Mouse (Mus musculus) embryonic facial prominence, embryonic 12.5 days (tissue): ENCODE data around the gene Galk1. TPM values are rescaled to one million over a fixed set of nuclear protein-coding genes. Genes with fewer than 3 reads are reported as not detected.
"Not testable (repeated sequence)": the region's sequence is repeated elsewhere in the genome, so short reads cannot be mapped to it uniquely, and the experiment has no call there.

Source experiments
- ATAC-seq: fragments of 200-750 bp; cut with Nextera tagmentation; 2 replicates; pipeline ENCODE4 v1.8.0; 2017; ENCODE audit not compliant: insufficient number of reproducible peaks, insufficient read depth, low FRiP score, low TSS enrichment
- H3K27ac ChIP-seq: fragments of 300-500 bp; sonication (generic); 2 replicates; pipeline ENCODE4 v1.5.1; 2016; ENCODE audit warnings: mild to moderate bottlenecking
- H3K27me3 ChIP-seq: fragments of 300-500 bp; sonication (generic); 2 replicates; pipeline ENCODE4 v1.6.1; 2016; ENCODE audit warnings: mild to moderate bottlenecking, moderate library complexity
- H3K36me3 ChIP-seq: fragments of 300-500 bp; sonication (generic); 2 replicates; pipeline ENCODE4 v1.6.1; 2016; ENCODE audit warnings: mild to moderate bottlenecking
- H3K4me1 ChIP-seq: fragments of 300-500 bp; sonication (generic); 2 replicates; pipeline ENCODE4 v1.6.1; 2016
- H3K4me2 ChIP-seq: fragments of 300-500 bp; sonication (generic); replicated peaks from 2 replicates; pipeline ENCODE4 v1.6.1; 2016; ENCODE audit warnings: mild to moderate bottlenecking, moderate library complexity
- H3K4me3 ChIP-seq: fragments of 300-500 bp; sonication (generic); 2 replicates; pipeline ENCODE4 v1.5.1; 2016; ENCODE audit warnings: mild to moderate bottlenecking
- H3K9ac ChIP-seq: fragments of 300-500 bp; sonication (generic); 2 replicates; pipeline ENCODE4 v1.6.1; 2016; ENCODE audit warnings: mild to moderate bottlenecking, moderate library complexity
- H3K9me3 ChIP-seq: fragments of 300-500 bp; sonication (generic); 2 replicates; pipeline ENCODE4 v1.6.1; 2016; ENCODE audit warnings: mild to moderate bottlenecking, moderate library complexity
- WGBS: fragments of 180-500 bp; shearing (Covaris S2); methylation state at CpG from one replicate; pipeline ENCODE4 v1.1.7; 2016; 5-methylcytosine and 5-hydroxymethylcytosine counted together
- polyA plus RNA-seq: library from polyadenylated mRNA; unstranded; fragments of >200 nt; fragmentation: Nextera tagmentation; extraction: Ambion mirVana; gene quantifications from 2 replicates; pipeline ENCODE4 v1.2.1, GENCODE M21; 2016

The Galk1 gene
- polyA plus RNA-seq, 1 experiment from 2014 or later: 165 TPM

GRCm38 (mm10) chr11:116019976-116020411, 7.5 kb upstream of the Galk1 start:
- 76% methylated on average over 2 of the region's 2 CpGs for WGBS
- ATAC-seq: no peak
- no peak overlapping the region for H3K27ac ChIP-seq
- no peak overlapping the region for H3K4me2 ChIP-seq
- H3K4me1 ChIP-seq: no peaks in the 10 kb centered on the region
- no peaks in the 10 kb centered on the region for H3K27me3 ChIP-seq
- peaks cover 17% of the 10 kb centered on the region for H3K36me3 ChIP-seq
- no peaks in the 10 kb centered on the region for H3K9me3 ChIP-seq
- H3K4me3 ChIP-seq: no peak overlapping the region
- H3K9ac ChIP-seq: no peak overlapping the region

- Histone ChIP-seq H3K4me3 (no peak overlapping the region), H3K4me2 (no peak overlapping the region), H3K36me3 (peaks cover 17% of the 10 kb centered on the region), H3K27ac (0 out of 2 replicates have a peak overlapping the region, but pooled peaks have one; percentile 1), H3K4me1 (no peaks in the 10 kb centered on the region), H3K27me3 (no peaks in the 10 kb centered on the region), H3K9me3 (no peaks in the 10 kb centered on the region), H3K9ac (no peak overlapping the region)
- WGBS: 53% methylated on average over 1 of the region's 1 CpGs
- no peak for ATAC-seq
These were observed 6.9 kb upstream of the Galk1 start for GRCm38 (mm10) chr11:116019360-116019791.

DNA sequence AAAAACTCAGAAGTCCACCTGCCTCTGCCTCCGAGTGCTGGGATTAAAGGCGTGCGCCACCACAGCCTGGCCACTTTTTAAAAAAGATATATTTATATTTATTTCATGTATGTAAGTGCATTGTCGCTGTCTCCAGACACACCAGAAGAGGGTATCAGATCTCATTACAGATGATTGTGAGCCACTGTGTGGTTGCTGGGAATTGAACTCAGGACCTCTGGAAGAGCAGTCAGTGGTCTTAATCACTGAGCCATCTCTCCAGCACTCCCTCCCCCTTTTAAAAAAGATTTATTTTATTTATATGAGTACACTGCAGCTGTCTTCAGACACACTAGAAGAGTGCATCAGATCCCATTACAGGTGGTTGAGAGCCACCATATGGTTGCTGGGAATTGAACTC, 6.3 kb upstream of the Galk1 start:
- not testable (repeated sequence) for H3K4me2 ChIP-seq, H3K4me3 ChIP-seq, H3K27ac ChIP-seq, ATAC-seq, H3K9me3 ChIP-seq, H3K27me3 ChIP-seq, H3K4me1 ChIP-seq, H3K9ac ChIP-seq
- WGBS: 89% methylated on average over 4 of the region's 4 CpGs
- H3K36me3 ChIP-seq: peaks cover 17% of the 10 kb centered on the region

DNA sequence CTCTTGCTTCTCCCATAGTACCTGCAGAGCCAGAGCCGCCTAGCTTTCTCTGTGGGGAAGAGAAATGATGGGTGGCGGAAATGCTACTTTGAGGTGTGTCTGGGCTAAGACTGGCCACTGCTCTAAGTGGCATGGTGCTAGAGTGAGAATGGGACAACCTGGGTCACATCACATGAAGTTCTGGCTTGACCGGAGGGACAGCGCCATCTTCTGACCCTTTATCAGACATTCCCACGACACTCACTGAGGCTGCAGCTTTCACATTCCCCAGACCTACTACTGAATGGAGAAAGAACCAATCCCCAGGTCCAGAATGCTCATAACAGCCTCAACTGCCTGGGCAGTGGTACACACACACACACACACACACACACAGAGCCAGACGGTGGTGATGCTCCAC, 5.6 kb upstream of the Galk1 start:
- Histone ChIP-seq H3K27ac (0 out of 2 replicates have a peak overlapping the region, but pooled peaks have one; percentile 6), H3K9ac (peak overlapping the region; percentile 12; the same call in 1 of the 2 replicates), H3K4me3 (no peak overlapping the region), H3K4me2 (no peak overlapping the region), H3K36me3 (peaks cover 17% of the 10 kb centered on the region), H3K9me3 (no peaks in the 10 kb centered on the region), H3K27me3 (no peaks in the 10 kb centered on the region), H3K4me1 (peaks cover 2% of the 10 kb centered on the region; the same call in 1 of the 2 replicates)
- 31% methylated on average over 6 of the region's 6 CpGs for WGBS
- ATAC-seq: no peak

- H3K36me3 ChIP-seq: peaks cover 7% of the 10 kb centered on the region
- H3K27me3 ChIP-seq: no peaks in the 10 kb centered on the region
- 61% methylated on average over 8 of the region's 8 CpGs for WGBS
These were observed 2.3 kb upstream of the Galk1 start for GRCm38 (mm10) chr11:116014821-116015220.

DNA sequence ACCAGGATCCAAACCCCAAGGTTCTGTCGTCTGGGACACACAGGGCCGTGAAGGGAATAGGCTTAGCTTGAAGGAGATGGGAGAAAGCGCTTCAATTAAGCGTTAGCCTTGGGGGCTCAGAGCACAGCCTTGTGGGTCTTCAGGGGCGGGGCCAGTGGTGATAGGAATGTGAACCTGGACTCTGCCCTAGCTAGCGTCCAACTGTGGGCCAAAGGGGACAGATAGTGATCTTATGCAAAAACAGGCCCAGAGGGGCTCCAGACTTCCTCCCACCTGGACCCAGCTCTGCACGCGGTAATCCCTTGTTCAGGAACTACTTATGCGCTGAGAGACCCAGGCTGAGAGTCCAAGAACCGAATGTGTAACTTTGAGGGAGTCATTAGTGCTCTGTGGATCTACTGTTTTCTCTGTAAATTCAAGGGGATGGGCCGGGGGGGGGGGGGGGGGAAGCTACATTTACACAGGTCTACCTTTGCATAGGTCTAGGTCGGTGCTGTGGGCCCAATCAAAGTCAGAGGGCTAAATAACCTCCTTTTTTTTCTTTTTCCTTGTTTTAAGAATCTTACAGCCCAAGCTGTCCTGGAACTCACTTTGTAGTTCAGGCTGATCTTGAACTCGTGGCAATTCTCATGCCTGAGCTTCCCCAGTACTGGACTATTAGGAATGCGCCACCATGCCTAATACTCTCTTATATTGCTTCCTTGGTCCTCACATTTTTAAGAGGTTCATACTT, 824 bp downstream of the Galk1 start:
- WGBS: 11% methylated on average over 14 of the region's 14 CpGs
- Histone ChIP-seq H3K27me3 (no peaks in the 10 kb centered on the region), H3K9ac (peak overlapping the region; percentile 82), H3K4me2 (peak overlapping the region; percentile 78), H3K36me3 (peaks cover 31% of the 10 kb centered on the region), H3K27ac (peak overlapping the region; percentile 93), H3K9me3 (no peaks in the 10 kb centered on the region), H3K4me3 (peak overlapping the region; percentile 74), H3K4me1 (peaks cover 17% of the 10 kb centered on the region)
- ATAC-seq: no peak

More at GRCm38 (mm10) chr11:116014821-116015220, 2.3 kb upstream of the Galk1 start:
- H3K4me1 ChIP-seq: peaks cover 17% of the 10 kb centered on the region
- no peak overlapping the region for H3K27ac ChIP-seq
- ATAC-seq: no peak
- no peak overlapping the region for H3K4me2 ChIP-seq
- no peaks in the 10 kb centered on the region for H3K9me3 ChIP-seq
- H3K4me3 ChIP-seq: no peak overlapping the region
- no peak overlapping the region for H3K9ac ChIP-seq

- 91% methylated on average over 5 of the region's 5 CpGs for WGBS
- H3K4me3 ChIP-seq: no peak overlapping the region
- H3K36me3 ChIP-seq: peaks cover 31% of the 10 kb centered on the region
- H3K4me2 ChIP-seq: no peak overlapping the region
- H3K4me1 ChIP-seq: peaks cover 17% of the 10 kb centered on the region
- H3K9ac ChIP-seq: no peak overlapping the region
- no peaks in the 10 kb centered on the region for H3K9me3 ChIP-seq
- no peak for ATAC-seq
- H3K27ac ChIP-seq: no peak overlapping the region
- H3K27me3 ChIP-seq: no peaks in the 10 kb centered on the region
These were observed 1.6 kb downstream of the Galk1 start for GRCm38 (mm10) chr11:116010948-116011347.

DNA sequence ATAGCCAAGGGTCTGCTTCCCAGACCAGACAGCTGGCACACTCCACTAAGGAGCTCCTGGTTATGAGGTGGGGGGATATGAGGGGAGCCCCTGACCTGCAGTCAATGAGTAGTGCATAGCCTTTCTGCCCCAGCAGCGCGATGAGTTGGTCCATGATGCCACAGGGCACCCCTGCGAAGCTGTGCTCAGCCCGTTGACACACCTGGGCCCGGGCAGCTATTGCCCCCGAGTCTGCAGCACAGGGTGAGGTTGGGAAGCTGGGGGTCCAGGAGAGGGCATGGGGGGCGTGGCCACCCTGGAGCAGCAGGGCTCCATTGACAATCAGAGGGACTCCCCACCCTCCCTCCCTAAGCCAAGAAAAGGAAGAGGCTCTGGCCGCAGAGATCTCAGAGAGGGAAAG, 2.4 kb downstream of the Galk1 start:
- Histone ChIP-seq H3K36me3 (peaks cover 31% of the 10 kb centered on the region), H3K4me1 (peaks cover 23% of the 10 kb centered on the region), H3K27me3 (no peaks in the 10 kb centered on the region), H3K9ac (no peak overlapping the region), H3K4me2 (no peak overlapping the region), H3K27ac (no peak overlapping the region), H3K9me3 (no peaks in the 10 kb centered on the region), H3K4me3 (no peak overlapping the region)
- 93% methylated on average over 8 of the region's 8 CpGs for WGBS
- no peak for ATAC-seq

GRCm38 (mm10) chr11:116009661-116010060, 2.9 kb downstream of the Galk1 start:
- Histone ChIP-seq H3K27me3 (no peaks in the 10 kb centered on the region), H3K4me1 (peaks cover 26% of the 10 kb centered on the region), H3K27ac (no peak overlapping the region), H3K36me3 (peaks cover 31% of the 10 kb centered on the region), H3K9me3 (no peaks in the 10 kb centered on the region), H3K4me2 (no peak overlapping the region), H3K4me3 (no peak overlapping the region), H3K9ac (no peak overlapping the region)
- 94% methylated on average over 11 of the region's 11 CpGs for WGBS
- no peak for ATAC-seq

DNA sequence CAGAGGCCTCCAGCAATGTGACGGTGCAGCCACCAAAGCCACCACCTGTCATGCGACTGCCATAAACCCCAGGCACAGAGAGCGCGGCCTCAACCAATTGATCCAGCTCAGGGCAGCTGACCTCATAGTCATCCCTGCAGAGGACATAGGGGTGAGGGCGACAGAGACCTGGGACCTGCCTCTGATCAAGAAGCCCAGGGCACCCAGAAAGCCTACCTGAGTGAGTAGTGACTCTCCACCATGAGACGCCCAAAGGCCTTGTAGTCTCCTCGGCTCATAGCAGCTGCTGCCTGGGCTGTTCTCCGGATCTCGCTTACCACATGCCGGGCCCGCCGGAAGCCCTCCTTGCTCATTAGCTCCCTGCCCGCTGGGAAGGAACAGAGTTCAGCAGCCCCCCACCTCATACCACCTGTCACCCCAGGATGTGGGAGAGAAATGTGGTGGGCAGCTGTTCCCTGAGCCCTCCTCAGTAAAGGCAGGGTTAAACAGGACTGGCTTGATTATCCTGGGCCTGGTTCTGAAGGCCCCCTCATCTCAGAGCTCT, 3.6 kb downstream of the Galk1 start:
- Histone ChIP-seq H3K9me3 (no peaks in the 10 kb centered on the region), H3K4me1 (peaks cover 29% of the 10 kb centered on the region), H3K4me3 (no peak overlapping the region), H3K36me3 (peaks cover 31% of the 10 kb centered on the region), H3K27ac (no peak overlapping the region), H3K9ac (no peak overlapping the region), H3K4me2 (no peak overlapping the region), H3K27me3 (no peaks in the 10 kb centered on the region)
- ATAC-seq: no peak
- 86% methylated on average over 13 of the region's 13 CpGs for WGBS

GRCm38 (mm10) chr11:116008411-116008810, 4.1 kb downstream of the Galk1 start:
- H3K4me1 ChIP-seq: peaks cover 29% of the 10 kb centered on the region
- H3K4me2 ChIP-seq: no peak overlapping the region
- H3K9me3 ChIP-seq: no peaks in the 10 kb centered on the region
- ATAC-seq: no peak
- H3K36me3 ChIP-seq: peaks cover 31% of the 10 kb centered on the region
- no peak overlapping the region for H3K9ac ChIP-seq
- no peak overlapping the region for H3K27ac ChIP-seq
- 88% methylated on average over 11 of the region's 11 CpGs for WGBS
- H3K27me3 ChIP-seq: no peaks in the 10 kb centered on the region
- H3K4me3 ChIP-seq: no peak overlapping the region
